In genomic region chr10:128493319-128493694, GRCm38 (mm10) we compare ENCODE assay signal across 8 mouse cellular contexts. TPM values are rescaled to one million over a fixed set of nuclear protein-coding genes. Genes with fewer than 3 reads are reported as not detected.
DNase-seq lines count a peak whose midpoint lies in the region; ATAC-seq and TF ChIP-seq lines count a peak whose summit lies in the region.

No protein-coding gene starts in this region.

- peaks cover 30% of the 10 kb centered on the region for H3K4me1 ChIP-seq in kidney, embryonic 14.5 days (ENCODE audit: control insufficient read depth, insufficient read depth, low read length)
- H3K4me1 ChIP-seq in bone marrow, adult 2 months (ENCODE audit: control insufficient read depth, insufficient read depth, low read length), result peaks cover 2% of the 10 kb centered on the region; the same call in 1 of the 2 replicates
- H3K4me1 ChIP-seq in forebrain, embryonic 15.5 days, result peaks cover 42% of the 10 kb centered on the region
- peaks cover 27% of the 10 kb centered on the region for H3K4me1 ChIP-seq in liver, postnatal 0 days (ENCODE audit: insufficient read depth)

- H3K27ac ChIP-seq in kidney, embryonic 14.5 days (ENCODE audit: low read depth, low read length), result peak overlapping the region; percentile 93
- peak overlapping the region; percentile 85 for H3K27ac ChIP-seq in bone marrow, adult 2 months (ENCODE audit: control insufficient read depth, insufficient read depth, low read depth, low read length, poor library complexity)
- peak overlapping the region; percentile 95 for H3K27ac ChIP-seq in forebrain, embryonic 15.5 days (replicated peaks)
- peak overlapping the region; percentile 98 for H3K27ac ChIP-seq in liver, postnatal 0 days (ENCODE audit: low read depth)

- TF ChIP-seq POLR2A in bone marrow, adult 2 months (IDR thresholded peaks at IDR 0.05; ENCODE audit: borderline replicate concordance, control insufficient read depth, low read depth, low read length), result no peak

- H3K4me2 ChIP-seq in kidney, embryonic 14.5 days (replicated peaks; ENCODE audit: low read depth, low read length), result peak overlapping the region; percentile 87
- peak overlapping the region; percentile 72 for H3K4me2 ChIP-seq in forebrain, embryonic 15.5 days (replicated peaks)
- peak overlapping the region; percentile 93 for H3K4me2 ChIP-seq in liver, postnatal 0 days (ENCODE audit: low read depth, low read length)

- H3K9ac ChIP-seq in kidney, embryonic 14.5 days (ENCODE audit: low read depth, low read length), result peak overlapping the region; percentile 85
- peak overlapping the region; percentile 86 for H3K9ac ChIP-seq in forebrain, embryonic 15.5 days (replicated peaks)
- peak overlapping the region; percentile 91 for H3K9ac ChIP-seq in liver, postnatal 0 days (replicated peaks)

- under 1% methylated on average over 12 of the region's 12 CpGs for WGBS in kidney, embryonic 14.5 days
- under 1% methylated on average over 12 of the region's 12 CpGs for WGBS in bone marrow, adult 2 months
- under 1% methylated on average over 12 of the region's 12 CpGs for WGBS in forebrain, embryonic 15.5 days
- 0% methylated on average over 12 of the region's 12 CpGs for WGBS in liver, postnatal 0 days (ENCODE audit: insufficient replicate concordance)

- TF ChIP-seq CTCF in bone marrow, adult 2 months (IDR thresholded peaks at IDR 0.05; ENCODE audit: control insufficient read depth, insufficient read depth, low read length), result no peak
- no peak for TF ChIP-seq CTCF in liver, postnatal 0 days (IDR thresholded peaks at IDR 0.05; ENCODE audit: low read depth)

- no peaks in the 10 kb centered on the region for H3K9me3 ChIP-seq in kidney, embryonic 14.5 days (ENCODE audit: control insufficient read depth, low read length)
- no peaks in the 10 kb centered on the region for H3K9me3 ChIP-seq in forebrain, embryonic 15.5 days
- no peaks in the 10 kb centered on the region for H3K9me3 ChIP-seq in liver, postnatal 0 days (ENCODE audit: low read length)

- TF ChIP-seq EP300 in liver, postnatal 0 days (IDR thresholded peaks at IDR 0.05; ENCODE audit: low read depth), result no peak

- H3K4me3 ChIP-seq in kidney, embryonic 14.5 days (ENCODE audit: low read length), result peak overlapping the region; percentile 80
- H3K4me3 ChIP-seq in bone marrow, adult 2 months (replicated peaks; ENCODE audit: control insufficient read depth, low read depth, low read length), result peak overlapping the region; percentile 87
- H3K4me3 ChIP-seq in forebrain, embryonic 15.5 days, result peak overlapping the region; percentile 74
- H3K4me3 ChIP-seq in liver, postnatal 0 days (ENCODE audit: low read depth, low read length), result peak overlapping the region; percentile 89

- ATAC-seq in kidney, embryonic 14.5 days (ENCODE audit: low FRiP score, low TSS enrichment), result peak; percentile 29
- no peak; the same call in 1 of the 2 replicates for ATAC-seq in forebrain, embryonic 15.5 days (replicated peaks)
- ATAC-seq in liver, postnatal 0 days, result peak; percentile 57

- H3K27me3 ChIP-seq in kidney, embryonic 14.5 days (ENCODE audit: control insufficient read depth, insufficient read depth, low read length), result no peaks in the 10 kb centered on the region
- no peaks in the 10 kb centered on the region for H3K27me3 ChIP-seq in forebrain, embryonic 15.5 days
- H3K27me3 ChIP-seq in liver, postnatal 0 days (ENCODE audit: insufficient read depth, low read length), result no peaks in the 10 kb centered on the region

- peaks cover 35% of the 10 kb centered on the region for H3K36me3 ChIP-seq in kidney, embryonic 14.5 days (ENCODE audit: control insufficient read depth, insufficient read depth, low read length)
- H3K36me3 ChIP-seq in forebrain, embryonic 15.5 days, result peaks cover 33% of the 10 kb centered on the region
- peaks cover 35% of the 10 kb centered on the region for H3K36me3 ChIP-seq in liver, postnatal 0 days (replicated peaks; ENCODE audit: insufficient read depth, low read length)

- no peak for DNase-seq in kidney, postnatal 10 days
- no peak for DNase-seq in liver, postnatal 0 days
- DNase-seq in urinary bladder, postnatal 36 days (ENCODE audit: low spot score in 2 of 2), result no peak
- DNase-seq in layer of hippocampus, adult 8-10 months (ENCODE audit: low spot score in 2 of 2), result no peak
- no peak for DNase-seq in adrenal gland, adult (ENCODE audit: inconsistent age in 2 of 2, low spot score in 1 of 2)

RNA-seq across cellular contexts. Expression of gene Myl6, which starts 0.6 kb away (rescaled TPM):
- 921 and 980 TPM in 2 replicates for polyA plus RNA-seq in kidney, embryonic 14.5 days (2014; fragmentation: Nextera tagmentation; extraction: Ambion mirVana)
- polyA plus RNA-seq in bone marrow, adult 2 months (2011; ENCODE audit: insufficient read depth, insufficient read length, low replicate concordance, missing spikeins), result 1,368 and 2,050 TPM in 2 replicates
- 682 and 697 TPM in 2 replicates for polyA plus RNA-seq in forebrain, embryonic 15.5 days (2015; fragmentation: Nextera tagmentation; extraction: Ambion mirVana)
- polyA plus RNA-seq in liver, postnatal 0 days (2015; fragmentation: Nextera tagmentation; extraction: Ambion mirVana), result 437 and 442 TPM in 2 replicates
- 100 to 1,000 TPM; 486 to 591 (median 538) TPM for total RNA-seq in layer of hippocampus, adult 8-10 months (2022)

RNA-seq across cellular contexts. Expression of gene Myl6b, which starts 5.2 kb away (rescaled TPM):
- polyA plus RNA-seq in kidney, embryonic 14.5 days (2014; fragmentation: Nextera tagmentation; extraction: Ambion mirVana), result 3.2 and 3.5 TPM in 2 replicates
- 0.79 and 2.4 TPM in 2 replicates for polyA plus RNA-seq in bone marrow, adult 2 months (2011; ENCODE audit: insufficient read depth, insufficient read length, low replicate concordance, missing spikeins)
- 4.7 and 5.6 TPM in 2 replicates for polyA plus RNA-seq in forebrain, embryonic 15.5 days (2015; fragmentation: Nextera tagmentation; extraction: Ambion mirVana)
- polyA plus RNA-seq in liver, postnatal 0 days (2015; fragmentation: Nextera tagmentation; extraction: Ambion mirVana), result 1.5 and 1.7 TPM in 2 replicates
- 10 to 100 TPM; 18.4 to 23.6 (median 22.6) TPM for total RNA-seq in layer of hippocampus, adult 8-10 months (2022)

RNA-seq across cellular contexts. Expression of gene Esyt1, which starts 32.4 kb away (rescaled TPM):
- polyA plus RNA-seq in kidney, embryonic 14.5 days (2014; fragmentation: Nextera tagmentation; extraction: Ambion mirVana), result 9.9 and 16.1 TPM in 2 replicates
- polyA plus RNA-seq in bone marrow, adult 2 months (2011; ENCODE audit: insufficient read depth, insufficient read length, low replicate concordance, missing spikeins), result 26.2 and 36.1 TPM in 2 replicates
- 6.8 and 7.6 TPM in 2 replicates for polyA plus RNA-seq in forebrain, embryonic 15.5 days (2015; fragmentation: Nextera tagmentation; extraction: Ambion mirVana)
- polyA plus RNA-seq in liver, postnatal 0 days (2015; fragmentation: Nextera tagmentation; extraction: Ambion mirVana), result 6.6 and 7.6 TPM in 2 replicates
- total RNA-seq in layer of hippocampus, adult 8-10 months (2022), result 10 to 100 TPM in 2 of 4 experiments, 1 to 10 TPM in 2; 7.0 to 11.5 (median 9.3) TPM

RNA-seq across cellular contexts. Expression of gene Smarcc2, which starts 34.3 kb away (rescaled TPM):
- 64.8 and 96.7 TPM in 2 replicates for polyA plus RNA-seq in kidney, embryonic 14.5 days (2014; fragmentation: Nextera tagmentation; extraction: Ambion mirVana)
- polyA plus RNA-seq in bone marrow, adult 2 months (2011; ENCODE audit: insufficient read depth, insufficient read length, low replicate concordance, missing spikeins), result 45.0 and 74.4 TPM in 2 replicates
- 201 and 202 TPM in 2 replicates for polyA plus RNA-seq in forebrain, embryonic 15.5 days (2015; fragmentation: Nextera tagmentation; extraction: Ambion mirVana)
- polyA plus RNA-seq in liver, postnatal 0 days (2015; fragmentation: Nextera tagmentation; extraction: Ambion mirVana), result 13.4 and 14.7 TPM in 2 replicates
- 100 to 1,000 TPM; 238 to 267 (median 258) TPM for total RNA-seq in layer of hippocampus, adult 8-10 months (2022)

RNA-seq across cellular contexts. Expression of gene Zc3h10, which starts 54.3 kb away (rescaled TPM):
- polyA plus RNA-seq in kidney, embryonic 14.5 days (2014; fragmentation: Nextera tagmentation; extraction: Ambion mirVana), result 11.3 and 13.5 TPM in 2 replicates
- polyA plus RNA-seq in bone marrow, adult 2 months (2011; ENCODE audit: insufficient read depth, insufficient read length, low replicate concordance, missing spikeins), result 7.0 and 9.8 TPM in 2 replicates
- 22.8 and 24.5 TPM in 2 replicates for polyA plus RNA-seq in forebrain, embryonic 15.5 days (2015; fragmentation: Nextera tagmentation; extraction: Ambion mirVana)
- polyA plus RNA-seq in liver, postnatal 0 days (2015; fragmentation: Nextera tagmentation; extraction: Ambion mirVana), result 5.0 and 5.4 TPM in 2 replicates
- total RNA-seq in layer of hippocampus, adult 8-10 months (2022), result 10 to 100 TPM; 12.7 to 17.0 (median 15.2) TPM
